Mouse (Mus musculus): ENCODE measurements around the gene Pard3. TPM values are rescaled to one million over a fixed set of nuclear protein-coding genes. Genes with fewer than 3 reads are reported as not detected.

Gene Pard3
- total RNA-seq, 2 experiments from 2014 or later = 16.7 to 21.5 TPM

DNA sequence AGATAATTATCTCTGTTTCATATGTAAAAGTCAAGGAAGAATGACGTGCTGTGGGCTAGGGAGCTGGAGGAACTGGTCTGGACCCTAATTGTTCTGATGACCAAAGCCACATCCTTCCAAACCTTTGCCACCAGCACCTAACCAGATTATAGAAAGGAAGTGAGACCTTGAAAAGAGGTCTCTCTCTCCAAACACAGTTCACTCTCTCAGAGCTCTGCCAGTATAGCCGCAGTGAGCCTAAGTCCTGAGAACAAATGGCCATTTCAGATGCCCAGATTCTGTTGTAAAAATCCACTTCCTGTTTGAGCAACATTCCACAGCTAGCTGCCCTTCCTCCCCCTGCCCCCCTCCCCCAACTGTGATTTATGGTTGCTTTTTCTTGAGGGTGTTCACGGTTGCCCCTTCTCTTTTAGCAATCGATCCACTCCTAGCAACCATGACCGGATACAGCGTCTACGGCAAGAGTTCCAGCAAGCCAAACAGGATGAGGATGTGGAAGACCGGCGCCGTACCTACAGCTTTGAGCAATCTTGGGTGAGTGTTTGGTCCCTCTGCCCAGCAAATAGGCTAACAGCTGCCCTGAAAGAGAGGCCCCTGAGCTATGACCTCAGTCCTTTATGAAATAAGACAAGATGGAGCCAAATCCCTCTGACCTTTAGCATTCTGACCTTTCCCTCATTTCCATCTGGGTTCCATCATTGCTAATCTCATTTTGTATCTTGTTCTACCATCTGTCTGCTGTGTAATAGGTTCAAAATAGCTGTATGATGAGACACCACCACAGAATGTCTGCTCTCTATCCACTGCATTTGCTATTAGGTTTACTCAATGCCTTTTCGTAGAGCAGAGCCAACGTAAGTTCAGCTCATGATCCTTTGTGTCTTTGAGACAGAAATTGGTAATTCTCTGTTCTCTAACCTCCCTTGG lies 529.2 kb downstream of the Pard3 start:
- intact Hi-C loops (cut with DNase I) = loop anchor here (5.0 kb wide), 1 partner anchor 764 kb away; the partner anchor contains the start of gene Nrp1
- DNase-seq (ENCODE audit: low spot score in 2 of 2) = no peak

DNA sequence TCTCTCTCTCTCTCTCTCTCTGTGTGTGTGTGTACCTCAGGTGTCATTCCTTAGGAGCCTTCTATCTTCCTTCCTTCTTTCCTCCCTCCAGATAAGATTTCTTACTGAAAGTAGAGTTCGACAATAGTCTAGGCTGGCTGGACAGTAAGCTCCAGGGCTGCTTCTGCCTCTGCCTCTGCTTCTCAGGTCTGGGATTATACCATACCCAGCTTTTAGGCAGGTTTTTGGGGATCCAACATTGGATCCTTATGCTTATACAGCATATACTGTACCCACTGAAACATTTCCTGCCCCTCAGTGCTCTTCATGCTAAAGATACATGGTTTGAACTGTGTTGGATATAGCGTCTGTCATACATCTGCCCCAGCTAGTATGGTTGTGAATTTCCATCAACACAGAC lies 536.9 kb downstream of the Pard3 start:
- intact Hi-C loops (cut with DNase I) = no loop called here
- DNase-seq (ENCODE audit: low spot score in 2 of 2) = no peak

DNA sequence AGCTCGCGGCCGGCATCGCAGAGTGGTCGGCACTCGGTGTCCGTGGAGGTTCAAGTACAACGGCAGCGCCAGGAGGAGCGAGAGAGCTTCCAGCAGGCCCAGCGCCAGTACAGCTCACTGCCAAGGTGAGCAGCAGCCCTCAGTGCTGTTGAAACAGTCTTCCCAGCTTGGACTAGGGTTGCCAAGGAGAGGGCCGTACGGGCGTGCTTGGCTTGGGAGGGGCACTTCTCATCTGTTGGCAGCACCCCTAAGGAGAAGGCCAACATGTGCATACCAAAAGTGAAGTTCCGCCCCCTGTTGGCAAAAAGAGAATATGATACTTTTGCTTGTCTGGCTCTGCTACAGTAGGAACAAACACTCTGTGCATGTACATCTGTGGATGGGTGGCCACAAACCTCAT lies 539.4 kb downstream of the Pard3 start:
- intact Hi-C loops (cut with DNase I) = no loop called here
- DNase-seq (ENCODE audit: low spot score in 2 of 2) = no peak

DNA sequence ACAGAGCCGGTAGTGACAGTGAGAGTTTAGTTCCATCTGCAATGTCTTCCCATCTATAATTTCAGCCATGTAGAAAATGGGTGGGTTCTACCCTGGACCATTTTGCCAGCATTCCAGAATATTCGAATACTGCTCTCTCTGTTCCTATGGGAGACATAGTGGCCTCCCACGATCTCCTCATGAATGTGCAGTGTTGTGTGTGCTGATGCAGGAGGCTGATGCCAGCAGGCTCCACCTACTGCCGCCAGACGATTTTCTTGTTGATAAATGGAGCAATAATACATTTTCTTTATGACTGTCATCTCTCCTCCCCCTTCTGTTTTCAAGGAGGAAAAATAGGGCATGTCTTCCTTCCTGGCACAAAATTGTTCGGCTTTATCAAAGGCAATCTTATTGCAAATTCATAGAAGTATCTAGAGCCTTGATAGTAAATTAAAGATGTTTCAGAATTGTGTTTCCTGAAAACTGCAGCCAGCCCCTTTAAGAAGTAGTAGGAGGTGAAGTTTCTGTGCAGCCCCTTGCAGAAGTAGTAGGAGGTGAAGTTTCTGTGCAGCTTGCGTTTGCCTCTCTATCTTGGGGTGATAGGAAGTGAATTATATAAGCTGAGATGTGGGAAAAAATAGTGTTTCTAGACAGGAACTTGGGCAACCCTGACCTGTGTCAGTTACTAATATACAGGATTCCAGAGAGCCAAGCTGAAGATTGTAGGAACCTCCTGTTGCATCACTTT lies 545.0 kb downstream of the Pard3 start:
- peak in 1 of 2 experiments; percentile 11 for DNase-seq (ENCODE audit: low spot score in 2 of 2)
- intact Hi-C loops (cut with DNase I) = no loop called here

DNA sequence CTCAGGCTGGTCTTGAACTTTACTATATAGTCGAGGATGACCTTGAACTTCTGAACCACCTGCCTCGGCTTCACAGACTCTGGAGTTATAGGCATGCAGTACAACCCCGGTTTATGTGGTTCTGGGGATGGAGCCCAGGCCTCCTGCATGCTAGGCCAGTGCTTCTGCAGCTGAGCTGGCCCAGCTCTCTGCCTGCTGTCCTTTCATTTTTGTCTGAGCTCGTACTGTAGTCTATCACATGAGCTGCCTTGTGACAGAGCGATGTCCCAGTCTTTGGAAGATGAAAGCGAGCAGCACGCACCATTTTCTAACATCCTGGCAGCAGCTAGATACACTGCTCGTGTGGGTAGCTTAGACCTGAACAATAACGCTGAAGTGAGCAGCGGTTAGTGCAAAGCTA lies 545.6 kb downstream of the Pard3 start:
- peak in 1 of 2 experiments; percentile 10 for DNase-seq (ENCODE audit: low spot score in 2 of 2)
- intact Hi-C loops (cut with DNase I) = no loop called here

DNA sequence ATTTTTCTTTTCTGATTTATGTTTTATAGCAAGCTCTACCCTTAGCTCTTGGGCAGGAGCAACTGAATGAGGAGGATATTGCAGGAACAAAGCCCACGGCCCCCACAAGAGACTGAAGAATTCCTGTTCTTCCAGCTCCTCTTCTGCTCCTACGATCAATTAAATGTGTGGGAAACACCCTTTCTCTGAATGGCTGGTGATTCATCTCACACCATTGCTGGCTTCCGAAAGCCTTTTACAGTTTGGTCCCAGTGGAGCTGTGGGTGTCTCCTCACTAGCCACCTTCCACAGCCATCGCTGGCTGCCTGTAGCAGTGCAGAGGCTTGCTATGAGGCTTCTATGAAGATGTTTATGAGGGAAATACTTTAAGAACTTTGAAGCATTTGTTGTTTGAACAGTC lies 550.5 kb downstream of the Pard3 start:
- intact Hi-C loops (cut with DNase I) = no loop called here
- peak; percentile 43 to 46 for DNase-seq (ENCODE audit: low spot score in 2 of 2)

DNA sequence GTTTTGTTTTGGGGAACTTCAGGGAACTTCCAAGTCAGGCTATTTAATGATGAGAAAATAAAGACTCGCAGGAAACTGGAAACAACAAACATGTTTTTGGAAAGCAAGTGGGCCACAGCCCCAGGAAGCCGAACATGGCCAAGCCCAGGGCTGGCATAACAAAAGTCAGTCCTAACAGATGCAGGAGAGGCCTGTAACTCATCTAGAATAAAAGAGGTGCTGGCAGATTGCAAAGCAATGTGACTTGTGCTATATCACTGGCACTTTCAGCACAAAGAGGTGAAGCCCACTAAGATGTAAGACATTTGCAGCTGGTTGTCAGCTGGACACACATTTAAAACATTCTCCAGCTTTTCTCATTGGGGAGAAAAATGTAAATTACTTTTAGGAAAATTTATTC lies 553.0 kb downstream of the Pard3 start:
- intact Hi-C loops (cut with DNase I) = no loop called here
- no peak for DNase-seq (ENCODE audit: low spot score in 2 of 2)

DNA sequence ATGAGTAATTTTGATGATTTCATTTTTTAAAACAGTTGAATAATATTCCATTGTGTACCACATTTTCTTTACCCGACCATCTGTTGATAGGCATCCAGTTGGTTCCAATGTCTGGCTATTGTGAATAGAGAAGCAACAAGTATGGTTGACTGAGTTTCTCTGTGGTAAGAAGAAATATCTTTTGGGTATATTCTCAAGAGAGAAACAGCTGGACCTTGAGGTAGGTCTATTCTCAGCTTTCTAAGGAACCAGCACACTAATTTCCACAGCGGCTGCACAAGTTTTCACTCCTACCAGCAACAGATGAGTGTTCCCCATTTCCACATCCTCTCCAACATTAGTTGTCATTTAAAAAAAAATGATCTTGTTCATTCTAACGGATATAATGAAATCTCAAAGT lies 558.4 kb downstream of the Pard3 start:
- intact Hi-C loops (cut with DNase I) = no loop called here
- DNase-seq (ENCODE audit: low spot score in 2 of 2) = no peak

DNA sequence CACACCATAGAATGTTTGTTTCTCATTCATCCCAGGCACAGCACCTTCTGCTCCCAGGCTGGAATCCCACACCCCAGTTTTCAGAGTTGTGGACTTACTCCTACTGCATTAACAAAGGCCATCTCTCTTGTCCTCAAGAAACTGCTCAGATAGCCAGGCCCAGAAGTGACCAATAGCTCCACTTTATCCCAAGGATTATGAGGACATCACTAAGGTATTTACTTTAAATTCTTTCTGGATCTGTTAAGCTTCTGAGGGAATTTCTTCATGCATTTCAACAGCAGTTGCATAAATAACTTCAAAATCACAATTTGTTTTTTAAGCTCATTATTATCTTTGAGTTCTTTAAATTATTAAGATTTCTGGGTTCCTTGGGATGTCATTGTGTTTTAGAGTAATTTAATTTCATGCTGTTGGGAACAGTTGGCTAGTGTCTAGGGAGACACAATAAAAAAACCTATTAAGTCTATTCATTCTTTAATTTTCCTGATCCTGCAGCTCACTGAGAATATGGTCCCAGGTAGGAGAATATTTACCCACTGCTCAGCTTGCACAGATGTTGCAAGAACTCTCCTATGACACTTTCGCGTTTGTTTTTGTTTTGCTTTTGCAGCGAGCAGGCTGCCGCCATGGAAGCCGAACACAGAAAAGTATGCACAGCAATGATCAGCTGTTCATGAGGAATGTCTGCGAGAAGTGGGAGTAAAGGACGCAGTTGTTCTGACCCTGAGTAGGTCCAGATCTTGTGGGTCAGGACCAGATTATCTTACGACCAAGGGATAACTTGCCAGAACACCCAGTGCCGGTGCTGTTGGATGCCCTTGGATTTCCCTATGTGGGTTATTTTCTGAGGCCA lies 574.8 kb downstream of the Pard3 start:
- intact Hi-C loops (cut with DNase I) = no loop called here

DNA sequence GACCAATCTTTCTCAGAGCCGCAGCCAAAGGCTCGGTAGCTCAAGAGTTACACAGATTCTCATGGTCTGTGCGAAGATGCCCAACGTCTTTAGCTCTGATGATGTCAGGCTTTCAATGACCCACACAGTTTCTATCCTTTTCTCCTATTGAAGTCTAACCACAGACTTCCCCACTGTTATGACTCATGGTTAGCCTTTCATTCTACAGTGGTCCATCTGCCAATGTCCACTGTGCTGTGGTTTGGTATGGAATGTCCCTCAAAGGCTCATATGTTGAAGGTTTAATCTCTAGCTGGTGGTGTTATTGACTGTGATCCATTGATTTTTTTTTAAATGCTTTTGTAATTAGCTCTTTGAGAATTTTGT lies 575.4 kb downstream of the Pard3 start:
- intact Hi-C loops (cut with DNase I) = no loop called here
- DNase-seq (ENCODE audit: low spot score in 2 of 2) = no peak

More for the DNA sequence above, 574.8 kb downstream of the Pard3 start:
- no peak for DNase-seq (ENCODE audit: low spot score in 2 of 2)

DNA sequence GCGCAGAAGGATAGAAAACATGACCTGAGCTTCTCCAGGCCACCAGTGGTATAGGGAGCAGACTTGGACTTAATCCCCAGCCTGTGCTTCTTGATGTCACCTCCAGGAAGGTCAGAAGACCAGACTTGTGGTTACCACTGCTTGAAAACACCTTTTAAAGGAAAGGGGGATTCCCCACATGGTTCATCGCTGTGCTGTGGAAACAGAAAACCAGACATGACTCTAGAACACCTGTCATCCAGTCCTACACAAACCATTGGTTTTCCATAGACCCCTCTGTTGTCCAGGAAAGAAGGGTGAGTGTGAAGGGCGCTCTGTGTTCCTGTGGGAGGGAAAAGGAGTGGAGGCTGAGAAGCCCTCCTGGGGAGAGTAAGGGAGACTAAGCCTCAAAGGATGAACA lies 591.9 kb downstream of the Pard3 start:
- intact Hi-C loops (cut with DNase I) = no loop called here
- no peak for DNase-seq (ENCODE audit: low spot score in 2 of 2)

Other genes starting within 250 kb of the Pard3 start
- 100 to 1,000 TPM; 186 to 201 TPM for gene Tomm20, start 118.0 kb upstream of the Pard3 start, total RNA-seq (2021)
- 10 to 100 TPM; 12.7 to 13.2 TPM for gene Rbm34, start 92.8 kb upstream of the Pard3 start, total RNA-seq (2021)

Measured in left cerebral cortex, postnatal 36 days (tissue).